Mouse (Mus musculus) limb, embryonic 12.5 days (tissue): ENCODE measurements at regions not wholly inside any gene's neighbourhood (a gene's known extent, or its start where the extent isn't known, plus 50 kb on each side); places are given as distances from the start of the nearest gene placed in this dataset.
"Not testable (repeated sequence)": the region's sequence is repeated elsewhere in the genome, so short reads cannot be mapped to it uniquely, and the experiment has no call there.

Experiments used
- ATAC-seq: fragments of 200-750 bp; cut with Nextera tagmentation; 2 replicates; pipeline ENCODE4 v1.8.0; 2017; ENCODE audit warnings: low read depth, moderate TSS enrichment; ENCODE audit not compliant: insufficient number of reproducible peaks, insufficient read depth, low FRiP score, low TSS enrichment
- H3K27ac ChIP-seq: fragments of 300-500 bp; sonication (generic); 2 replicates; pipeline ENCODE4 v1.5.1; 2016; ENCODE audit warnings: mild to moderate bottlenecking, moderate library complexity
- H3K27me3 ChIP-seq: fragments of 300-500 bp; sonication (generic); 2 replicates; pipeline ENCODE4 v1.6.1; 2016; ENCODE audit warnings: mild to moderate bottlenecking, moderate library complexity
- H3K36me3 ChIP-seq: fragments of 300-500 bp; sonication (generic); 2 replicates; pipeline ENCODE4 v1.6.1; 2016; ENCODE audit warnings: mild to moderate bottlenecking, moderate library complexity
- H3K4me1 ChIP-seq: fragments of 300-500 bp; sonication (generic); replicated peaks from 2 replicates; pipeline ENCODE4 v1.6.1; 2016
- H3K4me2 ChIP-seq: fragments of 300-500 bp; sonication (generic); 2 replicates; pipeline ENCODE4 v1.6.1; 2016; ENCODE audit warnings: mild to moderate bottlenecking, moderate library complexity
- H3K4me3 ChIP-seq: fragments of 300-500 bp; sonication (generic); replicated peaks from 2 replicates; pipeline ENCODE4 v1.5.1; 2016; ENCODE audit warnings: mild to moderate bottlenecking
- H3K9ac ChIP-seq: fragments of 300-500 bp; sonication (generic); replicated peaks from 2 replicates; pipeline ENCODE4 v1.6.1; 2016; ENCODE audit warnings: mild to moderate bottlenecking, moderate library complexity
- H3K9me3 ChIP-seq: fragments of 300-500 bp; sonication (generic); 2 replicates; pipeline ENCODE4 v1.6.1; 2016; ENCODE audit warnings: mild to moderate bottlenecking, moderate library complexity
- WGBS: fragments of 180-500 bp; shearing (Covaris S2); methylation state at CpG from one replicate; pipeline ENCODE4 v1.1.7; 2016; 5-methylcytosine and 5-hydroxymethylcytosine counted together

DNA sequence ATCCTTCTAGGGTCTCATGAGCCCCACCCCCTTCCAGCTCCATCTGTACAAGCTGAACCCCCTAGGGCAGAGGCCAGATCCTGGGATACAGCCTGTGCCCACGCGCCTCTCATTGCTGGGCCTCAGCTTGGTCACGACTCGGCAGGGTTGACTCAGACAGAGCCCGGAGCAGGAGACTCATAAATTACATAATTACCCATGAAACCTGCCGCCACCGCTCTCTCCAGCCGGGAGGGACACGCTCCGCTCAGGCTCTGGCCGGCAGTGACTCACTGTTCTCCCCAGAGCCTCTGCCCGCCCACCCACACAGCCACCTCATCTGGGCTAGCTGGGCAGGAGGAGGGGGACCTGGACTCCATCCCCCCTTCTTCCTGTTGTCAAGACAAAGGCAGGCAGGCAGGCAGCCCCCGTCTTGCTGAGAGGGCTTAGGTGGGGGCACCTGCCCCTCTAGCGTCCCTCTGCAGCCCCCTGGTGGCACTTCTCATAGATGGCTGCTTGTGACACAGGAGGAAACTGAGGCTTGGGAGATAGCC is 149.6 kb upstream of the Rtl1 start:
- peak; percentile 84 for ATAC-seq
- Histone ChIP-seq H3K4me1 (peaks cover 44% of the 10 kb centered on the region), H3K36me3 (peaks cover 23% of the 10 kb centered on the region), H3K4me2 (peak overlapping the region; percentile 49), H3K9me3 (no peaks in the 10 kb centered on the region), H3K27ac (peak overlapping the region; percentile 84), H3K9ac (0 out of 2 replicates have a peak overlapping the region, but pooled peaks have one; percentile 18), H3K27me3 (peaks cover 6% of the 10 kb centered on the region; the same call in 1 of the 2 replicates), H3K4me3 (peak overlapping the region; percentile 24)
- WGBS: 3% methylated on average over 14 of the region's 14 CpGs

DNA sequence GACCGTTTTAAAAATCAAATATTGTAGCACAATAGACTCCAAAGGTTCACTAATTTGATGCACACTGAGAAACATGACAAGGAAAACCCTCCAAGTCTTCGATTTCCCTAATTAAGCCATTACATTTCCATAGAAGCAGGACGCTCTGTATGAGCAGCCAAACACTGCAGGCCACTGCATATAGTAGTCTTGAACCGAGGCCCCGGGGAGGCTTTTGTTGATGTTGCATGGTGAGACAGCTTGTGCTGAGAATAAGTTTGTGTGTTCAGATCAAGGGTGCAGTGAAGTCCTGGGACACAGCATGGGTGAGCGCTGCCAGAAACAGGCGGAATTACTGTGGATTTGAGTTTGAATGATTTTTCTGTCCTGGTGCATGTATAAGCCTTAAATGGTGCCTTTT is 154.9 kb upstream of the Rtl1 start:
- Histone ChIP-seq H3K27ac (no peak overlapping the region), H3K36me3 (no peaks in the 10 kb centered on the region), H3K4me2 (no peak overlapping the region), H3K9ac (no peak overlapping the region), H3K4me3 (no peak overlapping the region), H3K9me3 (no peaks in the 10 kb centered on the region), H3K4me1 (peaks cover 7% of the 10 kb centered on the region), H3K27me3 (peaks cover 6% of the 10 kb centered on the region; the same call in 1 of the 2 replicates)
- no peak for ATAC-seq
- WGBS: 86% methylated on average over 7 of the region's 7 CpGs

DNA sequence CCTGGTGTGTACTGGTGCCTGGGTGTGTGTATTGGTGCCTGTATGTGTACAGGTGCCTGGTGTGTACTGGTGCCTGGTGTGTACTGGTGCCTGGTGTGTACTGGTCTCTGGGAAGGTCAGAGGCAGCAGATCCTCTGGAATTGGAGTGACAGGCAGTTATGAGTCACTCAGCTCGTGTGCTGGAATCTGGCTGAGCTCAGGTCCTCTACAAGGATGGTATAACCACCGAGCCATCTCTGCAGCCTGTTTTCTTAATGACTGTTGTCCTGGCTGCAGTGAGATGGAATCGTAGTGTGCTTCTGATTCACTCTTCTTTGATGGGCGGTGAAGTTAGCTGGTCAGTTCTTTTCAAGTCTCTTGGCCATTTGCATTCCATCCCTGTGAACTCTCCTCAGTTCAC is 164.2 kb upstream of the Rtl1 start:
- Histone ChIP-seq H3K4me2 (no peak overlapping the region), H3K9me3 (no peaks in the 10 kb centered on the region), H3K27ac (no peak overlapping the region), H3K9ac (no peak overlapping the region), H3K36me3 (no peaks in the 10 kb centered on the region), H3K27me3 (no peaks in the 10 kb centered on the region), H3K4me1 (no peaks in the 10 kb centered on the region), H3K4me3 (no peak overlapping the region)
- 69% methylated on average over 4 of the region's 4 CpGs for WGBS
- no peak for ATAC-seq

DNA sequence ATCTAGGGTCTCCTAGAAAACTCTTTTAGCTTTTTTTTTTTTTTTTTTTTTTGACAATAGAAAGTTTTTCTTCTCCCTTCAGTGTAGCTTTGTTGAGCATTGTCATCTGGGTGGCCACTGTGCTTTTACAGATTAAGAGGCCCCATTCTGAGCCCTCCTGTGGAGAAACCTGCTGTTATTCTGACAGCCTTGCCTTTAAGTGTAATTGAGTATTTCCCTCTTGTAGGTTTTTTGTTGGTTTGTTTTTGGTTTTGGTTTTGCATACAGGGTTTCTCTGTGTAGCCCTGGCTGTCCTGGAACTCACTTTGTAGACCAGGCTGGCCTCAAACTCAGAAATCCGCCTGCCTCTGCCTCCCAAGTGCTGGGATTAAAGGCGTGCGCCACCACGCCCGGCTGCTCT is 166.5 kb upstream of the Rtl1 start:
- not testable (repeated sequence) for H3K4me1 ChIP-seq, H3K9me3 ChIP-seq, H3K9ac ChIP-seq, H3K27me3 ChIP-seq, H3K27ac ChIP-seq, ATAC-seq, H3K4me2 ChIP-seq, H3K4me3 ChIP-seq, H3K36me3 ChIP-seq
- WGBS: 89% methylated on average over 5 of the region's 5 CpGs

DNA sequence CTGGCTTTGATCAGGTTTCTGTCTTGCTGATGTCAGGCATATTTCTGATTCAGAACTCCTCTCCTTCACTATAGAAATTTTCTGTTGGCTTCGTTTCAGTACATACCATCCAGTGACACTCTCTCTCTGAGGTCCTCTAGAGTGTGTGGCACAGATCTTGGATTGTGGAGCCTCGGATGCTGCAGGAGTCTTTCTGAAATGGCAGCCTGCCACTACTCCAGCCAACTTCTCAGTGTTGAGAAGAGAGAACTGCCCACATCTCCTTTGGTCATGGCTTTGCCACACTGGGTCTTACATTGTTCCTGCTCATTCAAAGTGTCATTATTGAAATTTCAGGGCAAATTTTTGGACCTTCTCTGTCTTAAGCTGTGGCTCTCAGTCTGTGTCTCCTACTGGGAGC is 172.4 kb upstream of the Rtl1 start:
- Histone ChIP-seq H3K4me2 (no peak overlapping the region), H3K4me1 (no peaks in the 10 kb centered on the region), H3K4me3 (no peak overlapping the region), H3K27me3 (no peaks in the 10 kb centered on the region), H3K9me3 (no peaks in the 10 kb centered on the region), H3K27ac (no peak overlapping the region), H3K36me3 (no peaks in the 10 kb centered on the region), H3K9ac (no peak overlapping the region)
- no peak for ATAC-seq
- WGBS: 88% methylated on average over 2 of the region's 2 CpGs

DNA sequence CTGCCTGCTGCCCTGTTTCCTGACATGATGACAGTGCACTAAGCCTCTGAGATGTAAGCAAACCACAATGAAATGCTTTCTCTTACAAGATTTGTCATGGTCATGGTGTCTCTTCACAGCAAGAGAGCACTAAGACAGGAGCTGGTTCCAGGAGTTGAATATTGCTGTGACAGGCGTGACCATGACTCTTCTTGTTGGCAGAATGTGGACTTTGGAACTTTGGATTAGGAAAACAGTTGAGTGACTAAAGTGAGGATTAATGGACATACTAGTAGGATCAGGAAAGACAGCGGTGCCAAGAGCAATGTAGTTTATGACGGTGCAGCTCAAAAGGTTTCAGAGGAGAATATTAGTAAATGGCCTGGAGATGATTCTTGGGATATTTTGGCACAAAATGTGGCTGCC is 173.8 kb upstream of the Rtl1 start:
- H3K27me3 ChIP-seq: no peaks in the 10 kb centered on the region
- no peak overlapping the region for H3K4me3 ChIP-seq
- H3K9ac ChIP-seq: no peak overlapping the region
- ATAC-seq: no peak
- H3K4me1 ChIP-seq: no peaks in the 10 kb centered on the region
- 91% methylated on average over 3 of the region's 3 CpGs for WGBS
- no peak overlapping the region for H3K27ac ChIP-seq
- no peaks in the 10 kb centered on the region for H3K9me3 ChIP-seq
- H3K36me3 ChIP-seq: no peaks in the 10 kb centered on the region
- H3K4me2 ChIP-seq: no peak overlapping the region

DNA sequence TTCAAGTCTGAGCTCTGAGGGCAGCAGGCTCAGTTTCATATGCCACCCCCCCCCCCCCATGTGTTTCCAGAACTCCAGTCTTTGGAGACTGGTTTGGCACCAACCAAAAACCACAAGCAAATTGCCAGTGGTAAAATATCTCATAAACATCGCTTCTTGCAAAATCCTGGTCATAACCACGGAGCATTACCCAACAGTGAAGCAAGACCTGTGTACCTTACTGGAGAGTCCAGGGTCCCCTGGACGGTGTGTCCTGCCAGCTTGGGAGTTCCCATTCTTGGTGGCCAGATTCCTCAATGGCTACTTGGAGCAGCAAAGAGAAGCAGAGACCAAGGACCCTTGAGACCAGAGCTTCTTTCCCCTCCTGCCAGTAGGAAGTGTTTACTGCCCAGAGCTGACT is 198.7 kb upstream of the Rtl1 start:
- 77% methylated on average over 3 of the region's 3 CpGs for WGBS
- H3K4me1 ChIP-seq: no peaks in the 10 kb centered on the region
- no peaks in the 10 kb centered on the region for H3K36me3 ChIP-seq
- no peaks in the 10 kb centered on the region for H3K27me3 ChIP-seq
- no peak for ATAC-seq
- H3K4me3 ChIP-seq: no peak overlapping the region
- no peak overlapping the region for H3K4me2 ChIP-seq
- no peak overlapping the region for H3K27ac ChIP-seq
- no peak overlapping the region for H3K9ac ChIP-seq
- no peaks in the 10 kb centered on the region for H3K9me3 ChIP-seq

DNA sequence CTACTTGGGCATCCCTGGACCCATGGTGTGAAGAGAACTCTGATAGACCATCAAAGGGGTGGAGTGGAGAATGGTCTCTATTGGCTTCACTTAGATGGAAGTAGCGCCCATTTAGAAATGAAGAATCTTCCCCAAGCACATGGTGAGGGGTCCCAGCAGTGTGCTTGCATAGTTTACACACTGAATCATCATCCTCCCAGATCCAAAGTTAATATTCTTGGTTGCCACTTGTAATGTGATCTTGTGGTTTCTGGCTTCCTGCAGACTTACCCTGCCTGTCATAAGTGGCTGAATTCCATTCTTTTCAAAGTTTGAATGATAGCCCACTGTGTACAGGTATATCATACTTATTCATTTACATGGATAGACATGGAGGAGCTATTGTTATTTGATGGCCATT is 199.3 kb upstream of the Rtl1 start:
- no peaks in the 10 kb centered on the region for H3K9me3 ChIP-seq
- no peak for ATAC-seq
- H3K9ac ChIP-seq: no peak overlapping the region
- whole genome bisulfite sequencing: 78% methylated on average over 1 of the region's 1 CpGs
- H3K36me3 ChIP-seq: no peaks in the 10 kb centered on the region
- H3K4me3 ChIP-seq: no peak overlapping the region
- no peak overlapping the region for H3K4me2 ChIP-seq
- H3K27ac ChIP-seq: no peak overlapping the region
- H3K4me1 ChIP-seq: no peaks in the 10 kb centered on the region
- no peaks in the 10 kb centered on the region for H3K27me3 ChIP-seq

DNA sequence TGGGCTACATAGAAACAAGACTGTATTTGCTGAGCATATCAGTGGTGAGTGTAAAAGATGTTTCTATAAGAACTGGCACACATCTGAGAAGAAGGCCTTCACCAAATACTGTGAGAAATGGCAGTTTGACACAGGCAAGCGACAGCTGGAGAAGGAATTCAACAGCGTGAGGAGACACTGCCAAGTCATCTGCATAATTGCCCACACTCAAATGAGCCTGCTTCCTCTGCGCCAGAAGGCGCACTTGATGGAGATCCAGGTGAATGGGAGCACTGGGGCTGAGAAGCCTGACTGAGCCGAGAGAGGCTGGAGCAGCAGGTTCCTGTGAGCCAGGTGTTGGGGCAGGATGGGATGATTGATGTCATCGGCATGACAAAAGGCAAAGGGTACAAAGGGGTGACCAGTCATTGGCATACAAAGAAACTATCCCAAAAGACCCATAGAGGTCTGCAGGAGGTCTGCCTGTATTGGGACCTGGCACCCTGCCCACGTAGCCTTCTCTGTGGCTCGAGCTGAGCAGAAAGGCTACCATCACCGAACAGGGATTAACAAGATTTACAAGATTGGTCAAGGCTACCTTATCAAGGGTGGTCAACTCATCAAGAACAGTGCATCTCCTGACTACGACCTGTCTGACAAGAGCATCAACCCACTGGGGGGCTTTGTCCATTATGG is 227.2 kb upstream of the Rtl1 start:
- H3K4me3 ChIP-seq: no peak overlapping the region
- no peak for ATAC-seq
- no peak overlapping the region for H3K4me2 ChIP-seq
- no peak overlapping the region for H3K27ac ChIP-seq
- no peak overlapping the region for H3K9ac ChIP-seq
- no peaks in the 10 kb centered on the region for H3K36me3 ChIP-seq
- WGBS: 83% methylated on average over 10 of the region's 10 CpGs
- H3K9me3 ChIP-seq: peaks cover 5% of the 10 kb centered on the region; the same call in 1 of the 2 replicates
- H3K27me3 ChIP-seq: 0 out of 2 replicates have a peak, but pooled peaks cover 9% of the 10 kb centered on the region
- peaks cover 12% of the 10 kb centered on the region for H3K4me1 ChIP-seq

DNA sequence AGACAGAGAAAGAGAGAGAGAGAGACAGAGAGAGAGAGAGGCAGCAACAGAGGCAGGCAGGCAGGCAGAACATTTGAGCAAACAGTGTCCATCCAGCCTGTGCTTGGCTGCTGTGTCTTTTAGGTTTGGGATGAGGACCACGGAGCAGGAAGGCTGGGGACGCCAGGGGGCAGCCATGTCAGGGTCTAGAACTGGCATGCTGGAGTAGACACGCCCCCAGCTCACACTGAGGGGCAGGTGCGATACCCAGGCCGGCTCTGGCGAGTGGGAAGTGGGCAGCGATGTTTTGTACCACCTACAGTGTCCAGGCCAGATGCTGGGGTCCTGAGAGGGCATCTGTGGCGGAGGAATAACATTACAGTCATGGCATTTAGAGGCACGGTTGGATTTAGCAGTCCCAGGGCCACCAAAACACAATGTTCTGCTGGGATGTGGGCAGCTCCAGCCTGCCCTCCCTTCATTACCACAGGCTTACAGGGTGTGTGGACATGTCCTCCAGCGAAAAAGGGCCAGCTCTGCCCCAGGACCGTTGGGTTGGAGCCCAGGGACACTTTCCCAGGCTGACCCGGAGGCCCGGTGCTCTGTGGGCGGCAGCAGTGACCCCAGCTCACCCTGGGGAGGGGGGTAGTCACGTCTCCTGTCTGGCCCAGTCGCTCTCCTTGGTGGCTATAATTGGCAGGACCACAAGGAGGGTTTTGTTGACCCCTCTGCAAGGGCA is 230.3 kb upstream of the Rtl1 start:
- H3K4me2 ChIP-seq: no peak overlapping the region
- H3K27ac ChIP-seq: no peak overlapping the region
- H3K4me3 ChIP-seq: no peak overlapping the region
- ATAC-seq: peak; percentile 56; the same call in 1 of the 2 replicates
- no peaks in the 10 kb centered on the region for H3K36me3 ChIP-seq
- H3K9me3 ChIP-seq: no peaks in the 10 kb centered on the region
- 20% methylated on average over 16 of the region's 16 CpGs for WGBS
- no peak overlapping the region for H3K9ac ChIP-seq
- peaks cover 12% of the 10 kb centered on the region for H3K4me1 ChIP-seq
- 0 out of 2 replicates have a peak, but pooled peaks cover 9% of the 10 kb centered on the region for H3K27me3 ChIP-seq

DNA sequence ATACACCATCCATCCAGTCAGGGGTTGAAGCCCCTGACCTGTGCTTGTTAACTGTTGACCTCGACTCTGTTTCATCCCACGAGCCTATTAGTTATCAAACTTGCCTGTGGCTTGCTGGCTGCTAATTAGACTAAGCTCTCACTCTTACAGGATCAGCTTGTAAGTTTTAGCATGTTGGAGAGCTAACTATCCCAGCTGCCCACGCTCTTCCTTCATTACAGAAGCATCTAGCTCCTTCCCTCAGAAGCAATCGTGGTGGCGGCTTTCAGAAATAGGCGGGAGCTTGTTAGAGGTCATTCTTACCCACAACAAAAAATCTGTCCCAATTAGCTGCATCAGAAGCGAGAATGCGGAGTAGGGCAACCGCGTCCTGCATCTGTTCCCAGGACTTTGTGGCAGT is 232.8 kb upstream of the Rtl1 start:
- no peaks in the 10 kb centered on the region for H3K36me3 ChIP-seq
- H3K9me3 ChIP-seq: no peaks in the 10 kb centered on the region
- H3K27ac ChIP-seq: no peak overlapping the region
- ATAC-seq: no peak
- H3K27me3 ChIP-seq: 0 out of 2 replicates have a peak, but pooled peaks cover 9% of the 10 kb centered on the region
- WGBS: 49% methylated on average over 10 of the region's 10 CpGs
- H3K4me3 ChIP-seq: no peak overlapping the region
- no peak overlapping the region for H3K9ac ChIP-seq
- no peak overlapping the region for H3K4me2 ChIP-seq
- peaks cover 19% of the 10 kb centered on the region for H3K4me1 ChIP-seq
